Mouse (Mus musculus) liver, postnatal 0 days (tissue): Measurements from ENCODE around the gene Ihh. TPM values are rescaled to one million over a fixed set of nuclear protein-coding genes. Genes with fewer than 3 reads are reported as not detected.

Experiments
- ATAC-seq: fragments of 200-750 bp; cut with Nextera tagmentation; 2 replicates; pipeline ENCODE4 v1.8.0; 2017; ENCODE audit warnings: mild to moderate bottlenecking, moderate library complexity
- DNase-seq: peaks from one replicate; pipeline ENCODE4 v3.0.0-alpha.2; 2016
- H3K27ac ChIP-seq: fragments of 300-500 bp; sonication (generic); 2 replicates; pipeline ENCODE4 v1.5.1; 2014; ENCODE audit warnings: antibody characterized with exemption, moderate library complexity, mild to moderate bottlenecking, low read depth
- H3K27me3 ChIP-seq: fragments of 300-500 bp; sonication (generic); 2 replicates; pipeline ENCODE4 v1.6.1; 2014; ENCODE audit warnings: low read length, control low read depth, mixed read lengths; ENCODE audit not compliant: insufficient read depth
- H3K36me3 ChIP-seq: fragments of 300-500 bp; sonication (generic); replicated peaks from 2 replicates; pipeline ENCODE4 v1.6.1; 2014; ENCODE audit warnings: mild to moderate bottlenecking, control low read depth, low read length, moderate library complexity, mixed read lengths; ENCODE audit not compliant: insufficient read depth
- H3K4me1 ChIP-seq: fragments of 300-500 bp; sonication (generic); 2 replicates; pipeline ENCODE4 v1.6.1; 2014; ENCODE audit warnings: antibody characterized with exemption, mild to moderate bottlenecking, control low read depth; ENCODE audit not compliant: insufficient read depth
- H3K4me2 ChIP-seq: fragments of 300-500 bp; sonication (generic); 2 replicates; pipeline ENCODE4 v1.6.1; 2014; ENCODE audit warnings: low read depth, mild to moderate bottlenecking, low read length, moderate library complexity, mixed read lengths
- H3K4me3 ChIP-seq: fragments of 300-500 bp; sonication (generic); 2 replicates; pipeline ENCODE4 v1.5.1; 2014; ENCODE audit warnings: low read depth, low read length
- H3K9ac ChIP-seq: fragments of 300-500 bp; sonication (generic); replicated peaks from 2 replicates; pipeline ENCODE4 v1.6.1; 2014; ENCODE audit warnings: mild to moderate bottlenecking, moderate library complexity
- H3K9me3 ChIP-seq: fragments of 300-500 bp; sonication (generic); 2 replicates; pipeline ENCODE4 v1.6.1; 2016; ENCODE audit warnings: mild to moderate bottlenecking, control low read depth, low read length, mixed read lengths
- CTCF ChIP-seq: sonication (generic); IDR thresholded peaks from 2 replicates; pipeline ENCODE4 v1.5.1; 2016; ENCODE audit warnings: antibody characterized with exemption, low read depth
- EP300 ChIP-seq: IDR thresholded peaks from 2 replicates; pipeline ENCODE4 v1.6.1; 2016; ENCODE audit warnings: antibody characterized with exemption, low read depth, mild to moderate bottlenecking
- WGBS: fragments of 180-500 bp; shearing (Covaris S2); extraction: QIAGEN DNeasy Blood & Tissue Kit; methylation state at CpG from one replicate; pipeline ENCODE4 v1.1.7; 2014; ENCODE audit not compliant: insufficient replicate concordance; 5-methylcytosine and 5-hydroxymethylcytosine counted together
- polyA plus RNA-seq: library from polyadenylated mRNA; unstranded; fragments of >200 nt; fragmentation: Nextera tagmentation; extraction: Ambion mirVana; gene quantifications from 2 replicates; pipeline ENCODE4 v1.2.1, GENCODE M21; 2015

Gene Ihh
- polyA plus RNA-seq, 1 experiment from 2014 or later: 1.1 TPM

GRCm38 (mm10) chr1:74973590-74973989 is 22.1 kb upstream of the Ihh start:
- H3K4me1 ChIP-seq: peaks cover 12% of the 10 kb centered on the region
- H3K4me3 ChIP-seq: no peak overlapping the region
- TF ChIP-seq CTCF (peak; percentile 36; the same call in 1 of the 2 replicates), EP300 (no peak)
- no peak overlapping the region for H3K27ac ChIP-seq
- H3K4me2 ChIP-seq: no peak overlapping the region
- no peak for DNase-seq
- 71% methylated on average over 6 of the region's 6 CpGs for WGBS
- no peak for ATAC-seq
- no peaks in the 10 kb centered on the region for H3K27me3 ChIP-seq
- H3K9ac ChIP-seq: no peak overlapping the region
- H3K9me3 ChIP-seq: no peaks in the 10 kb centered on the region
- H3K36me3 ChIP-seq: no peaks in the 10 kb centered on the region

- Histone ChIP-seq H3K4me1 (peaks cover 13% of the 10 kb centered on the region), H3K4me3 (no peak overlapping the region), H3K36me3 (no peaks in the 10 kb centered on the region), H3K4me2 (no peak overlapping the region), H3K27me3 (no peaks in the 10 kb centered on the region), H3K9me3 (no peaks in the 10 kb centered on the region), H3K27ac (peak overlapping the region; percentile 62; the same call in 1 of the 2 replicates), H3K9ac (no peak overlapping the region)
- DNase-seq: peak; percentile 40
- peak; percentile 90 for ATAC-seq
- no peak for TF ChIP-seq EP300
- TF ChIP-seq CTCF: no peak
- 40% methylated on average over 4 of the region's 4 CpGs for WGBS
Measured at GRCm38 (mm10) chr1:74971353-74972050, 20.0 kb upstream of the Ihh start.

- DNase-seq (no peak), ATAC-seq (no peak)
- H3K9ac ChIP-seq: no peak overlapping the region
- no peaks in the 10 kb centered on the region for H3K27me3 ChIP-seq
- H3K27ac ChIP-seq: 0 out of 2 replicates have a peak overlapping the region, but pooled peaks have one; percentile 6
- H3K4me3 ChIP-seq: no peak overlapping the region
- TF ChIP-seq CTCF (no peak), EP300 (no peak)
- 0 out of 2 replicates have a peak overlapping the region, but pooled peaks have one; percentile 16 for H3K4me2 ChIP-seq
- peaks cover 17% of the 10 kb centered on the region for H3K4me1 ChIP-seq
- no peaks in the 10 kb centered on the region for H3K9me3 ChIP-seq
- 49% methylated on average over 8 of the region's 8 CpGs for WGBS
- no peaks in the 10 kb centered on the region for H3K36me3 ChIP-seq
Measured at GRCm38 (mm10) chr1:74967962-74968580, 16.6 kb upstream of the Ihh start.

- no peak overlapping the region for H3K4me2 ChIP-seq
- DNase-seq (peak; percentile 81), ATAC-seq (peak; percentile 48; the same call in 1 of the 2 replicates)
- H3K27ac ChIP-seq: no peak overlapping the region
- no peaks in the 10 kb centered on the region for H3K36me3 ChIP-seq
- TF ChIP-seq EP300: no peak
- peak; percentile 81 for TF ChIP-seq CTCF
- H3K27me3 ChIP-seq: no peaks in the 10 kb centered on the region
- H3K4me3 ChIP-seq: no peak overlapping the region
- 21% methylated on average over 16 of the region's 16 CpGs for WGBS
- H3K9me3 ChIP-seq: no peaks in the 10 kb centered on the region
- H3K4me1 ChIP-seq: peaks cover 7% of the 10 kb centered on the region
- H3K9ac ChIP-seq: no peak overlapping the region
Measured at GRCm38 (mm10) chr1:74964494-74965215, 13.2 kb upstream of the Ihh start.

GRCm38 (mm10) chr1:74962853-74963227 is 11.4 kb upstream of the Ihh start:
- no peaks in the 10 kb centered on the region for H3K9me3 ChIP-seq
- H3K4me2 ChIP-seq: no peak overlapping the region
- peak; percentile 38; the same call in 1 of the 2 replicates for ATAC-seq
- H3K4me1 ChIP-seq: peaks cover 5% of the 10 kb centered on the region
- TF ChIP-seq CTCF (no peak), EP300 (no peak)
- 65% methylated on average over 5 of the region's 5 CpGs for WGBS
- H3K9ac ChIP-seq: peak overlapping the region; percentile 21; the same call in 1 of the 2 replicates
- no peaks in the 10 kb centered on the region for H3K36me3 ChIP-seq
- no peak for DNase-seq
- H3K4me3 ChIP-seq: no peak overlapping the region
- no peaks in the 10 kb centered on the region for H3K27me3 ChIP-seq
- H3K27ac ChIP-seq: no peak overlapping the region

GRCm38 (mm10) chr1:74962126-74962852 is 10.8 kb upstream of the Ihh start:
- H3K36me3 ChIP-seq: no peaks in the 10 kb centered on the region
- no peak overlapping the region for H3K4me3 ChIP-seq
- H3K4me1 ChIP-seq: peaks cover 5% of the 10 kb centered on the region; the same call in 1 of the 2 replicates
- no peak overlapping the region for H3K9ac ChIP-seq
- no peak overlapping the region for H3K27ac ChIP-seq
- no peak overlapping the region for H3K4me2 ChIP-seq
- H3K9me3 ChIP-seq: no peaks in the 10 kb centered on the region
- H3K27me3 ChIP-seq: no peaks in the 10 kb centered on the region
- peak; percentile 38; the same call in 1 of the 2 replicates for ATAC-seq
- no peak for DNase-seq
- TF ChIP-seq CTCF (no peak), EP300 (no peak)
- 51% methylated on average over 5 of the region's 5 CpGs for WGBS
